Mouse (Mus musculus) liver, embryonic 15.5 days (tissue): ENCODE measurements at regions not wholly inside any gene's neighbourhood (a gene's known extent, or its start where the extent isn't known, plus 50 kb on each side); places are given as distances from the start of the nearest gene placed in this dataset.

Experiments used
- ATAC-seq: fragments of 200-750 bp; cut with Nextera tagmentation; 2 replicates; pipeline ENCODE4 v1.8.0; 2017; ENCODE audit warnings: moderate number of reproducible peaks, mild to moderate bottlenecking, moderate library complexity; ENCODE audit not compliant: insufficient read depth
- H3K27ac ChIP-seq: fragments of 300-500 bp; sonication (generic); replicated peaks from 2 replicates; pipeline ENCODE4 v1.5.1; 2015; ENCODE audit warnings: mild to moderate bottlenecking, inconsistent platforms
- H3K27me3 ChIP-seq: fragments of 300-500 bp; sonication (generic); 2 replicates; pipeline ENCODE4 v1.6.1; 2015; ENCODE audit warnings: mild to moderate bottlenecking, inconsistent platforms
- H3K36me3 ChIP-seq: fragments of 300-500 bp; sonication (generic); replicated peaks from 2 replicates; pipeline ENCODE4 v1.6.1; 2015; ENCODE audit warnings: moderate library complexity, mild to moderate bottlenecking, inconsistent platforms
- H3K4me1 ChIP-seq: fragments of 300-500 bp; sonication (generic); replicated peaks from 2 replicates; pipeline ENCODE4 v1.6.1; 2015; ENCODE audit warnings: inconsistent platforms
- H3K4me2 ChIP-seq: fragments of 300-500 bp; sonication (generic); 2 replicates; pipeline ENCODE4 v1.6.1; 2015; ENCODE audit warnings: moderate library complexity, mild to moderate bottlenecking, inconsistent platforms
- H3K4me3 ChIP-seq: fragments of 300-500 bp; sonication (generic); replicated peaks from 2 replicates; pipeline ENCODE4 v1.5.1; 2015; ENCODE audit warnings: mild to moderate bottlenecking, inconsistent platforms
- H3K9ac ChIP-seq: fragments of 300-500 bp; sonication (generic); 2 replicates; pipeline ENCODE4 v1.6.1; 2015; ENCODE audit warnings: moderate library complexity, mild to moderate bottlenecking, inconsistent platforms
- H3K9me3 ChIP-seq: fragments of 300-500 bp; sonication (generic); replicated peaks from 2 replicates; pipeline ENCODE4 v1.6.1; 2016; ENCODE audit warnings: inconsistent platforms
- WGBS: fragments of 180-500 bp; shearing (Covaris S2); methylation state at CpG from one replicate; pipeline ENCODE4 v1.1.7; 2015; ENCODE audit warnings: mixed read lengths; ENCODE audit not compliant: insufficient replicate concordance; 5-methylcytosine and 5-hydroxymethylcytosine counted together

GRCm38 (mm10) chr15:25536451-25537334 lies 85.6 kb upstream of the Myo10 start:
- H3K36me3 ChIP-seq = no peaks in the 10 kb centered on the region
- ATAC-seq = no peak
- no peaks in the 10 kb centered on the region for H3K27me3 ChIP-seq
- H3K4me2 ChIP-seq = no peak overlapping the region
- no peak overlapping the region for H3K27ac ChIP-seq
- WGBS = 51% methylated on average over 22 of the region's 22 CpGs
- no peaks in the 10 kb centered on the region for H3K4me1 ChIP-seq
- H3K9me3 ChIP-seq = no peaks in the 10 kb centered on the region
- H3K4me3 ChIP-seq = no peak overlapping the region
- no peak overlapping the region for H3K9ac ChIP-seq

GRCm38 (mm10) chr15:25539344-25540176 lies 82.8 kb upstream of the Myo10 start:
- no peak overlapping the region for H3K4me3 ChIP-seq
- H3K4me1 ChIP-seq = no peaks in the 10 kb centered on the region
- ATAC-seq = no peak
- H3K27me3 ChIP-seq = no peaks in the 10 kb centered on the region
- H3K27ac ChIP-seq = no peak overlapping the region
- WGBS = 59% methylated on average over 20 of the region's 20 CpGs
- H3K9ac ChIP-seq = no peak overlapping the region
- H3K4me2 ChIP-seq = no peak overlapping the region
- H3K9me3 ChIP-seq = no peaks in the 10 kb centered on the region
- no peaks in the 10 kb centered on the region for H3K36me3 ChIP-seq

- no peak overlapping the region for H3K27ac ChIP-seq
Observed at GRCm38 (mm10) chr15:25542382-25542781, 79.9 kb upstream of the Myo10 start.

GRCm38 (mm10) chr15:25546185-25546584 lies 76.1 kb upstream of the Myo10 start:
- Histone ChIP-seq H3K36me3 (no peaks in the 10 kb centered on the region), H3K27ac (no peak overlapping the region), H3K4me2 (no peak overlapping the region), H3K27me3 (no peaks in the 10 kb centered on the region), H3K9ac (no peak overlapping the region), H3K4me3 (no peak overlapping the region), H3K4me1 (no peaks in the 10 kb centered on the region), H3K9me3 (no peaks in the 10 kb centered on the region)
- WGBS = 17% methylated on average over 4 of the region's 4 CpGs
- no peak for ATAC-seq

More at GRCm38 (mm10) chr15:25542382-25542781, 79.9 kb upstream of the Myo10 start:
- H3K4me3 ChIP-seq = no peak overlapping the region
- H3K9ac ChIP-seq = no peak overlapping the region
- WGBS = 55% methylated on average over 4 of the region's 4 CpGs
- H3K27me3 ChIP-seq = no peaks in the 10 kb centered on the region
- H3K4me2 ChIP-seq = no peak overlapping the region
- no peaks in the 10 kb centered on the region for H3K36me3 ChIP-seq
- no peaks in the 10 kb centered on the region for H3K4me1 ChIP-seq
- H3K9me3 ChIP-seq = no peaks in the 10 kb centered on the region
- ATAC-seq = no peak

- 28% methylated on average over 8 of the region's 8 CpGs for WGBS
- no peak overlapping the region for H3K4me3 ChIP-seq
- H3K9ac ChIP-seq = no peak overlapping the region
- no peak overlapping the region for H3K27ac ChIP-seq
- no peak overlapping the region for H3K4me2 ChIP-seq
- no peaks in the 10 kb centered on the region for H3K4me1 ChIP-seq
- no peaks in the 10 kb centered on the region for H3K36me3 ChIP-seq
- no peaks in the 10 kb centered on the region for H3K27me3 ChIP-seq
- H3K9me3 ChIP-seq = no peaks in the 10 kb centered on the region
- ATAC-seq = no peak
Observed at GRCm38 (mm10) chr15:25550269-25551054, 71.9 kb upstream of the Myo10 start.

DNA sequence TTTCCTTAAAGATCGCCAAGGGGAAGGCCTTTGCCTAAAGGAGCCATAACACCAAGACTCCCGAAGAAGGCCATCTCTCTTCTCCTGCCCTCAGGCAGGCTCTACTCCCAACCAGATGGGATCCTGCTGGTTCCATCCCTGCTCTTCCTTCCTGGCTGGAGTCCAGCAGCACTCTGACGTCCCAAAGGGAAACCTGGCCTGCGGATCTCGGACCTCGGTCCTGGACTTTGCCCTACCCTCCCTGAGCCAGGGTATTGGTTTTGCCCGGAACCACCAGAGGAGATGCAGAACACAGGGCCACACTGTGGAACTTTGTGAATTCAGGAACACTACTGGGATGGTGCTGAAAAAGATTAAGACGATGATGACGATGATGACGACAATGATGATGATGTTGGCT lies 67.4 kb upstream of the Myo10 start:
- WGBS = 69% methylated on average over 10 of the region's 10 CpGs
- ATAC-seq = no peak
- Histone ChIP-seq H3K27ac (no peak overlapping the region), H3K4me2 (no peak overlapping the region), H3K4me3 (no peak overlapping the region), H3K36me3 (no peaks in the 10 kb centered on the region), H3K9me3 (no peaks in the 10 kb centered on the region), H3K4me1 (no peaks in the 10 kb centered on the region), H3K27me3 (no peaks in the 10 kb centered on the region), H3K9ac (no peak overlapping the region)

DNA sequence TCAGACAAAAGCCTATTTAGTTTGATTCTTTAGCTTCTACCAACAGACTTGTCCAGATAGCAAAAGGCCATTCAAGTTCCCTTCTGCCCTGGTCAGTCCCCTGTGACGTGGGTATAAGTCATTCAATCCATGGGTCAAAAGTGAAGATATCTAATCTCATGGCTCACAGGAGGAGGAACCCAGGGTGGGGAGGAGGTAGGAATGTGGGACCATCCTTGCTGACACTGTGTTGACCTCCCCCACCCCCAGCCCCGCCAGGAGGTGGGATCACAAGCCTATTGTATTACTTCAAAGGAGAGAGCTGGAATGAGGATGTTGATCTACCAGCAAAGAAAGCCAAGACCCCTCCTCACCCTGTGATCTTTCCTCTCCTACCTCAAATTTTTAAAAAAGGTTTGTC lies 66.5 kb upstream of the Myo10 start:
- no peak overlapping the region for H3K4me3 ChIP-seq

DNA sequence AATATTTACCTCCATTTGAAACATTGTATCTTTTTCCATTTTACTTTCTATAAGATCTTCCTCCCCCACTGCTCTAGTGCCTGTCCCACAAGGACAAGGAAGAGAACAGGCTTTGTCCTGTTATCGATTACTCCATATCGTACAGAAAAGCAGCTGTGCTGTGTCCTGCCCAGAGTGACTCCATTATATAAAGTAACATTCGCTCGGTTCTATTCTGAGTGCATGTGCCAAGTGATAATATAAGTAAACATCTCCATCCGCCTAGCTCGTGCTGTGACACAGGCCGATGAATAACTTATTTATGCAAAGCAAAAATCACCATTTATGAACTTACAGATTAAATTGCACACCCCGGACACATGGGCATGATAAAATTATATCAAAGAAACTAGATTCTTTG lies 64.8 kb upstream of the Myo10 start:
- no peaks in the 10 kb centered on the region for H3K36me3 ChIP-seq
- H3K4me1 ChIP-seq = no peaks in the 10 kb centered on the region
- no peak overlapping the region for H3K9ac ChIP-seq
- 71% methylated on average over 8 of the region's 8 CpGs for WGBS
- H3K4me3 ChIP-seq = no peak overlapping the region
- no peak overlapping the region for H3K4me2 ChIP-seq
- no peak overlapping the region for H3K27ac ChIP-seq
- no peaks in the 10 kb centered on the region for H3K9me3 ChIP-seq
- no peaks in the 10 kb centered on the region for H3K27me3 ChIP-seq
- no peak for ATAC-seq

More for the DNA sequence above, 66.5 kb upstream of the Myo10 start:
- no peaks in the 10 kb centered on the region for H3K9me3 ChIP-seq
- no peaks in the 10 kb centered on the region for H3K27me3 ChIP-seq
- no peak overlapping the region for H3K27ac ChIP-seq
- WGBS = 47% methylated on average over 2 of the region's 2 CpGs
- no peak overlapping the region for H3K4me2 ChIP-seq
- no peak for ATAC-seq
- H3K4me1 ChIP-seq = no peaks in the 10 kb centered on the region
- no peak overlapping the region for H3K9ac ChIP-seq
- no peaks in the 10 kb centered on the region for H3K36me3 ChIP-seq

GRCm38 (mm10) chr15:25558240-25558639 lies 64.1 kb upstream of the Myo10 start:
- Histone ChIP-seq H3K9me3 (no peaks in the 10 kb centered on the region), H3K4me2 (no peak overlapping the region), H3K27ac (no peak overlapping the region), H3K36me3 (no peaks in the 10 kb centered on the region), H3K4me1 (no peaks in the 10 kb centered on the region), H3K4me3 (no peak overlapping the region), H3K27me3 (no peaks in the 10 kb centered on the region), H3K9ac (no peak overlapping the region)
- ATAC-seq = no peak
- 65% methylated on average over 7 of the region's 7 CpGs for WGBS

DNA sequence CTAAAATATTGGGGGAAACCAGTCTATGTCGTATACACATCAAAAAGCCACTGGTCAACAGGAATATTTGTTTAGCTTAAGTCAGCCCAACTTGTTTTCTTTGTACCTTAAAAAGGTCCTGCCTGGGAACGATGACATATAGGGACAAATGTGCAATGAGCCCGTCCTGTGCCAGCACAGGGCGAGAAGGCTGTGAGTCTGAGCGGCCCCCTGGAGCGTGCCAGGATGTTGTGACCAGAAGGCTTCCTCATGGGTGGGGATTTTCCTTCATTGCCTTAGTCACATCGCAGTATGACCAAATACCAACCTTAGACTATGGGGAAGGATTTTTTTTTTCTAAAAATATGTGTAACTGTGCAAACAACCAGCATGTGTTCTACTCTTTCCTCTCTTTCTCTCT lies 58.7 kb upstream of the Myo10 start:
- 57% methylated on average over 7 of the region's 7 CpGs for WGBS
- Histone ChIP-seq H3K27me3 (no peaks in the 10 kb centered on the region), H3K4me3 (no peak overlapping the region), H3K4me1 (no peaks in the 10 kb centered on the region), H3K27ac (no peak overlapping the region), H3K36me3 (no peaks in the 10 kb centered on the region), H3K9me3 (no peaks in the 10 kb centered on the region), H3K9ac (no peak overlapping the region), H3K4me2 (no peak overlapping the region)
- no peak for ATAC-seq

- H3K9ac ChIP-seq = no peak overlapping the region
- no peak for ATAC-seq
- no peak overlapping the region for H3K4me3 ChIP-seq
- H3K27me3 ChIP-seq = no peaks in the 10 kb centered on the region
- no peaks in the 10 kb centered on the region for H3K9me3 ChIP-seq
- H3K27ac ChIP-seq = no peak overlapping the region
- no peak overlapping the region for H3K4me2 ChIP-seq
- H3K4me1 ChIP-seq = 0 out of 2 replicates have a peak, but pooled peaks cover 4% of the 10 kb centered on the region
- H3K36me3 ChIP-seq = no peaks in the 10 kb centered on the region
- whole genome bisulfite sequencing = 14% methylated on average over 6 of the region's 6 CpGs
Observed at GRCm38 (mm10) chr15:25572495-25572894, 49.8 kb upstream of the Myo10 start.
